Mouse (Mus musculus): ENCODE data around the gene Crat.

GRCm38 (mm10) chr2:30463904-30464330 lies 48.3 kb upstream of the Crat start:
- TF ChIP-seq CTCF (IDR thresholded peaks at IDR 0.05; ENCODE audit: extremely low read depth, insufficient read depth, low read length) (no peak), POLR2A (IDR thresholded peaks at IDR 0.05; ENCODE audit: extremely low read depth, insufficient read depth, low read length) (peak; percentile 80; the same call in 1 of the 2 replicates)
